Mouse (Mus musculus) cerebellum, adult 11 months (tissue): ENCODE results near the gene Snx30.

Experiments
- DNase-seq: peaks from one replicate; pipeline ENCODE4 v3.0.0; 2022

The Snx30 gene

DNA sequence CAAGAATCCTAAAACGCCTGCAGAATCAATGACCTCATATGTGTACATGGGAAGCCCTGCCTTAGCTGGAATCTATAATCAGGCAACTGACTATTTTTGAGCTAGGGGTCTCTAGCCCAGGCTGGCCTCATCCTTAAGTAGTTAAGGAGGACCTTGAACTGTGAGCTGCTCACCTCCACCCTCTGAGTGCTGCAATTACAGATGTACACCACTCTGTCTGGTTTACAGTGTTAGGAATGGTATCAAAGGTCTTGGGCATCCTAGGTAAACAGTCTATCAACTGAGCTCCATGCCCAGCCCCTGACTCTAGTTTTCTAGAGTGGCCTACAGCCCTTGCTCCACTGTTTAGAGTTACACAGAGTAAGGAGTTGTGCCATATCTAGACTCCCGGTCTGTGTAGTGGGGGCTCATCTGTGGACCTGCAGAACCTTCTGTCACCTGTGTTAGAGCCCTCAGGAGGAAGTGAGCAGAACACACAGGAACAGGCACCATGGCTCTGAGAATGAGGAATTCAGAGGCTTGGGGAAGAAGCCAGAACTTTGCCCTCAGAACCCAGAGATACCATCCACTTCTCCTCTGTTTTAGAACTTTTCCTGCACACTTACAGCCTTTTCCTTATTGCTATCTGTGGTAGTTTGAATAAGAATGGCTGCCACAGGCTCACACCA, 9.7 kb upstream of the Snx30 start:
- DNase-seq, result no peak

DNA sequence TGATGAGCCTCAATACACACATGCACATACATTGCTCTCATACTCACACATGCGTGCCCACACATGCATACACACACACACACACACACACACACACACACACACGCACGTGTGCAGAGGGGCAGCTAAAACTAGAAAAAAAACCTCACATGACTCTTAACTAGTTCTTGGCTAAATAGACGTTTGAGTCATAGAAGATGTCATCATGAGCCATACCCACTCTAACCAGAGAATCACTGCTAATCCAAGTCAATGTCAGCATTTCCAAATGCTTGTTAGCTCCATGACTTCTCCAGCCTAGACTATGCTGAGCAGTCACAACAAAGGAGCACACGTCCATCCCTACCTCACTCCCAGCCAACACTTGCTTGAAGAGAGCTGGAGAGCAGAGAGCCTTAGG, 5.5 kb upstream of the Snx30 start:
- no peak for DNase-seq

GRCm38 (mm10) chr4:59801489-59801888, 4.2 kb upstream of the Snx30 start, which contains the start of gene Inip:
Inip (minus strand) TSS chr4:59801589.
- no peak for DNase-seq

DNA sequence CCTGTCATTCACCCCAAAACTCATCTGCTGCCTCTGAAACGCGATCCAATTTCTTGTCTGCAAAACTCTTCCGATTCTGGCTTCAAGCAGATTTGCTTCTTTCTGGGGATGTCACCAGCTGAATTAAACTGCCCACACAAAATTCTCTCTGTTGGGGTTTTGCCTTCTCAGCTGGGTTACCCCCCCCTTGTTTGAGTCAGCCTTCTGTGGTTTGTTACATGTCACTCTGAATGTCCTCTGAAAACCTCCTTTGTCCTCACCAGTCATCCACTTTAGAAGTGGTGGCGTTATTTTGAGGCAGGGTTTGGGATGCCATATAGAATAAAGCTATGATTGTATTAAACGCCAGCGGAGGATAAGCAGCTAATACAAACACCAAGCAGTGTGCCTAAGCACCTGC, 3.5 kb upstream of the Snx30 start:
- DNase-seq, result no peak

- no peak for DNase-seq
Observed at GRCm38 (mm10) chr4:59802792-59803191, 2.8 kb upstream of the Snx30 start.

GRCm38 (mm10) chr4:59803358-59803757, 2.3 kb upstream of the Snx30 start:
- DNase-seq, result no peak

DNA sequence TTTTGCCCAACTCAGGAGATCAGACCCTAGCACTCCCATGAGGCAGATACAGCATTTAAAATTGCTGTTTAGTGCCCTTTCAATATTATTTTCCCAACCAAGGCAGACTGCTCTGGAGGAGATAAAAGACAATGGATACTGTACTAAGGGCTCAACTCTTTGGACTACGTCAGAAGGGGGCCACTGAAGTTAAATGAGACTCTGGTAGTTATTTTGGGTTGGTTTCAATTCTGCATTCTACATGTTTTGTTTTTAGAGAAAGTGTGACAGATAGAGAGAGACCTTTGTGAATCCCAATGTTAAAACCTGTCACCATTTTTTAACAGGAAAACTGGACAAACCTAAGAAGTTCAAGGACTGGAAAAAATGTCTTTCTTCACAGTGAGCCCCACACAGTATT, 886 bp upstream of the Snx30 start:
- no peak for DNase-seq

- DNase-seq, result peak; percentile 64
Observed at GRCm38 (mm10) chr4:59805968-59806878, 583 bp downstream of the Snx30 start.

- no peak for DNase-seq
Observed at GRCm38 (mm10) chr4:59806879-59807195, 1.2 kb downstream of the Snx30 start.

GRCm38 (mm10) chr4:59807521-59807920, 1.9 kb downstream of the Snx30 start:
- DNase-seq, result no peak

GRCm38 (mm10) chr4:59808396-59808795, 2.8 kb downstream of the Snx30 start:
- DNase-seq, result no peak

GRCm38 (mm10) chr4:59814094-59814493, 8.5 kb downstream of the Snx30 start:
- no peak for DNase-seq

- no peak for DNase-seq
Observed at GRCm38 (mm10) chr4:59815121-59815810, 9.6 kb downstream of the Snx30 start.

GRCm38 (mm10) chr4:59816016-59816415, 10.4 kb downstream of the Snx30 start:
- no peak for DNase-seq

DNA sequence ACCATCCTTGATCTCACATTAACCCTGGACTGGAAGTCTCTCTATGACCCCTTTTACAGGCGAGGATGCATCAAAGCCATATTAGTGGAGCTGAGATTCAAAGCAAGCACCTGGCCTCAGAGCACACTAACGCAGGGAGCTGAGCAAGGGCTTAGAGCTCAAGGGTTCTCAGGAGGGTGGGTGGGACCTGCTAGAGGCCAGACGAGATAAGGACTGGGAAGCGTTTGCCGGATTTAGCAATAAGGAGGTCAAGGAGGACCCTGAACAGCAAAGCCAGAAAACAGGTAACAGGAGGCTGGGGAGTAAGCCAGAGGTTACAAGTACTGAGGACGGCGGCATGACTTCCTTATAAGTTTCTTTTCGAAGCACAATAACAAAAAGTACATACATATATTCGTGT, 10.8 kb downstream of the Snx30 start:
- no peak for DNase-seq

GRCm38 (mm10) chr4:59817790-59818189, 12.2 kb downstream of the Snx30 start:
- DNase-seq, result no peak

DNA sequence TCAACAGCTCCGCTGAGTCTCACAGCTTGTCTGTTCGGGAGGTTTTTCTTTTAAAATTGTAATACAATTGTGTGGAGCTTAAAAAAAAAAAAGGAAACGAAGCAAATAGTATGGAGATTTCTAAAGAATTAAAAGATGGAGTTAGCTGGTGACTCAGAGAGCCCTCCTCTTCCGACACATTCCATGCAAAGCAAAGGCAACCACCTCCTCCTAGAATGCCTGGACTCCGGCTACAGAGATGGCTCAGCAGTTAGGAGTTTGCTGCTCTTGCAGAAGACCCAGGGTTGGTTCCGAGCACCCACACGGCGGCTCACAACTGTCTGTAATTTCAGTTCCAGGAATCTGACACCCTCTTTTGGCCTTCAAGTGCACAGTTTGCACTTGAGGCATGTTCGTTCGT, 12.9 kb downstream of the Snx30 start:
- no peak for DNase-seq

GRCm38 (mm10) chr4:59819054-59819472, 13.4 kb downstream of the Snx30 start:
- DNase-seq, result peak; percentile 48

DNA sequence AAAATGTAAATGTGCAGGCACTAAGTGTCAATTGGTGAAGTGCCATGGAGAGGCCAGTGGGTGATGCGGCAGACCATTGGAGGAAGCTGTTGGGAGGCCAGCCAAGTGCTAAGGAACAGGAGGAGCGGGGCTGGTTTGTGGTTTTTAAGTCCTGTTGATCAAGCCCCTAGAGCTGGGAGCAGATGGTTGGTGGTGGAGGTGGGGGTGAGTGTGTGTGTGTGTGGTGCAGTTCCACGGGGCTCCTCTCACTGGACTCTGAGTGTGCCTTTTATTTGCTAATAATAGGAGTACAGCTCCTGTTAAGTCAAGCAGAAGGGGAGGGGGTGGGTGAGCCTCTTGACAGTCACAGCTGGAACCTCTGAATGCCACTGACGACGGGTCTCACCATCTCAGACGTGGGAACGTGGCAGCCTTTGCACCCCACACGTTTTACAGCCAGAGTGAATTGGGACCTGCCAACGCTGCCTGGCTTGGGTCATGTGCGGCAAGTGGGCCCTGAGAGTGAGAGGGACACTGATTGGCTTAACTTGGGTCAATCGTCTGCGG, 13.9 kb downstream of the Snx30 start:
- DNase-seq, result peak; percentile 48

DNA sequence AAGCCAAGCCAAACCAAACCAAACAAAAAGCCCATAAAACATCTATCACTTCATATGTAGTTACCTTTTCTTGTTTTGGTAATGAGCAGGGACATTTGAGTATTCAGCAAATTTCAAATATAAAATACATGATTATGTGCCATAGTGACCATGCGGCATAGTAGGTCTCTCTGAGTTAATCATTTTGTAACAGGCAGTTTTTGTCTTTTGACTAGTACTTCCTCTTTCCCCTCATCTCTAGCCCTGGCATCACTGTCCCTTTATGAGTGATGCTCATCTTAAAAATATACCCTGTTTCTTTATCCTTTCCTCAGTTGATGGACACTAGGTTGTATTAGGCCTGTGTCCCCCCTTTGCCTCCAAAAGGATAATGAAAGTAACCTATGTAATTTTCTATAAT, 15.9 kb downstream of the Snx30 start:
- no peak for DNase-seq

GRCm38 (mm10) chr4:59822119-59822518, 16.5 kb downstream of the Snx30 start:
- DNase-seq, result no peak

DNA sequence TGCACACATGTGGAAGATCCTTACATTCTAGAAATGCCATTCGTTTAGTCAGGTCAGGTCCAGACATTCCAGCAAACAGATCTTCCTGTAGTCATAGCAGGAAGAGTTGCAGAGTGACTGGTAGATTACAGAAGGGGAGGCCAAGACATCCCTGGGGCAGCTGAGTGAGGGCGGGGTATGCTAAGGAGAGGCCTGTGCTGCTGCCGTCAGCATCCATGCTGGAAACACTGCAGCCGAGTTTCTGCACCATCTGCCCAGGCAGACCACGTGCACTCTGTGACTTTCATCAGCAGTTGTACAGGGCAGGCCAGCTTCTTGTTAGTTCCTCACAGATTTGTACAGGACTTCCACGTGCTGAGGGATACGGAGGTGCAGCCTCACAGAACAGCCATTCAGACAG, 17.8 kb downstream of the Snx30 start:
- DNase-seq, result peak; percentile 73

DNA sequence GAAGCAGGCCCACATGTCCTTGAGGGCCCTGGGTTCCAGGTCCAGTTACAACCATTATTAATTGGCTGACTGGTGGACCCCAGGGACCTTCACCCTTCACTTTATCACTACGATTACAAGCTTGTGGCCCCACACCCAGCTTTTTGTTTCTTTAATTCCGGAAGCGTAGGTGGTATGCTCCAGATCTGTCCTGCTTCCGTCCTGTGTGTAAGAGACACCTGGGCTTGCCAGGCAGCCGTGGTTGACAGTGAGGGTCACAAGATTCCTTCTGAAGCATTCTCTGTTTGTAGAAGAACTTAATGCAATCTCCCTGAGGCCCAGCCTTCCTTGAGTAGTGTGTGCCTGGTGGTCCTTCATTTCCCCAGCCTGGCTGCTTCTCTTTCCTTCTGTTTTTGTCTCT, 19.2 kb downstream of the Snx30 start:
- DNase-seq, result no peak

DNA sequence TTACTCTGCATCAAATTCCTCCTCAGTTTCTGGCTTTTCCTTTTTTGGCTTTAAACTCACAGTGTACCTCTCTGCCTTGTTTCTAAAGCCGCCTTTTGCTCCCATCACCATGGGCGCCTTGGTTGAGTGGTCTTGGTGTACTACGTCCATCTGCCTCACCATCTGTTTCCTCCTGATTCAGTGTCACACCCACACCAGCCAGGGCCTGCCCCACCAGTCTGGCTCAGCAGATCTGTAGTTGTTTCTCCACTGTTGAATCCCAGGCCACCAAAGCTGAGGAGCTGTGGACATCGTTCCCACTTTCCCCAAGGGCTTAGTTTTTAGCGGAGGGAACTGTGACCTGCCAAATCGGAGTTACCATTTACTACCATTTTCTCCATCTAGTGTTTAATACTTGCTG, 20.0 kb downstream of the Snx30 start:
- DNase-seq, result peak; percentile 91
